In genomic region chr9:83381317-83381716, GRCm38 (mm10) we compare ENCODE assay signal across 11 mouse cellular contexts. TPM values are rescaled to one million over a fixed set of nuclear protein-coding genes. Genes with fewer than 3 reads are reported as not detected.
A peak's percentile ranks its signal among the peaks of the same experiment; 100 is the strongest.
DNase-seq lines count a peak whose midpoint lies in the region; ATAC-seq and TF ChIP-seq lines count a peak whose summit lies in the region.
"Had no signal": no experiment of that assay in that cellular context is flagged by ENCODE, and none has a peak within 500 bp of the region (broad histone marks: within the 10 kb centered on the region; RNA-seq: fewer than 3 reads in every experiment).

No protein-coding gene starts in this region.

- no peaks in the 10 kb centered on the region for H3K4me1 ChIP-seq in intestine, postnatal 0 days (replicated peaks; ENCODE audit: control insufficient read depth, insufficient read depth, low read length)
- no peaks in the 10 kb centered on the region for H3K4me1 ChIP-seq in intestine, embryonic 15.5 days (replicated peaks)
- H3K4me1 ChIP-seq in midbrain, embryonic 14.5 days (ENCODE audit: control insufficient read depth, insufficient read depth, low read length), result no peaks in the 10 kb centered on the region
- H3K4me1 ChIP-seq in midbrain, embryonic 15.5 days, result peaks cover 1% of the 10 kb centered on the region; the same call in 1 of the 2 replicates
- H3K4me1 ChIP-seq in cerebellum, adult 2 months (ENCODE audit: control insufficient read depth, insufficient read depth, low read length), result no peaks in the 10 kb centered on the region
- H3K4me1 ChIP-seq: embryonic facial prominence, embryonic 12.5 days had no signal

- H3K27me3 ChIP-seq in intestine, postnatal 0 days (replicated peaks; ENCODE audit: control insufficient read depth, insufficient read depth, low read length), result no peaks in the 10 kb centered on the region
- H3K27me3 ChIP-seq in intestine, embryonic 15.5 days (replicated peaks), result no peaks in the 10 kb centered on the region
- no peaks in the 10 kb centered on the region for H3K27me3 ChIP-seq in midbrain, embryonic 14.5 days (ENCODE audit: control insufficient read depth, insufficient read depth, low read length)
- no peaks in the 10 kb centered on the region for H3K27me3 ChIP-seq in midbrain, embryonic 15.5 days (replicated peaks)
- H3K27me3 ChIP-seq in cerebellum, adult 2 months (ENCODE audit: control insufficient read depth, insufficient read depth, low read length), result no peaks in the 10 kb centered on the region
- H3K27me3 ChIP-seq: embryonic facial prominence, embryonic 12.5 days had no signal

- H3K36me3 ChIP-seq in intestine, postnatal 0 days (ENCODE audit: control insufficient read depth, insufficient read depth), result no peaks in the 10 kb centered on the region
- H3K36me3 ChIP-seq in intestine, embryonic 15.5 days, result no peaks in the 10 kb centered on the region
- no peaks in the 10 kb centered on the region for H3K36me3 ChIP-seq in midbrain, embryonic 14.5 days (ENCODE audit: control insufficient read depth, insufficient read depth, low read length)
- H3K36me3 ChIP-seq in midbrain, embryonic 15.5 days (replicated peaks), result no peaks in the 10 kb centered on the region
- H3K36me3 ChIP-seq: embryonic facial prominence, embryonic 12.5 days had no signal

- H3K9ac ChIP-seq in intestine, postnatal 0 days (ENCODE audit: low read depth, low read length), result no peak overlapping the region
- H3K9ac ChIP-seq in intestine, embryonic 15.5 days, result no peak overlapping the region
- no peak overlapping the region for H3K9ac ChIP-seq in midbrain, embryonic 14.5 days (replicated peaks; ENCODE audit: low read length)
- no peak overlapping the region for H3K9ac ChIP-seq in midbrain, embryonic 15.5 days
- H3K9ac ChIP-seq: embryonic facial prominence, embryonic 12.5 days had no signal

- peak; percentile 49 for DNase-seq in midbrain, embryonic 14.5 days
- DNase-seq in brain, embryonic 14.5 days (ENCODE audit: low read depth), result peak; percentile 22
- peak; percentile 57 for DNase-seq in retina, postnatal 1 day
- DNase-seq in cerebellum, adult 2 months, result no peak
- DNase-seq in adrenal gland, postnatal 4 days (ENCODE audit: low spot score in 2 of 2), result no peak
- DNase-seq: adrenal gland, adult 8-10 months; thymus, postnatal 14 days had no signal

- H3K4me2 ChIP-seq in intestine, postnatal 0 days (replicated peaks; ENCODE audit: low read depth), result no peak overlapping the region
- no peak overlapping the region for H3K4me2 ChIP-seq in intestine, embryonic 15.5 days (replicated peaks)
- H3K4me2 ChIP-seq in midbrain, embryonic 14.5 days (ENCODE audit: low read length), result no peak overlapping the region
- no peak overlapping the region for H3K4me2 ChIP-seq in midbrain, embryonic 15.5 days
- H3K4me2 ChIP-seq: embryonic facial prominence, embryonic 12.5 days had no signal

- no peak for ATAC-seq in intestine, postnatal 0 days
- no peak for ATAC-seq in intestine, embryonic 15.5 days
- no peak for ATAC-seq in midbrain, embryonic 14.5 days (ENCODE audit: low FRiP score, low TSS enrichment)
- no peak for ATAC-seq in midbrain, embryonic 15.5 days (replicated peaks)

- no peaks in the 10 kb centered on the region for H3K9me3 ChIP-seq in intestine, postnatal 0 days (ENCODE audit: control insufficient read depth)
- no peaks in the 10 kb centered on the region for H3K9me3 ChIP-seq in intestine, embryonic 15.5 days
- no peaks in the 10 kb centered on the region for H3K9me3 ChIP-seq in midbrain, embryonic 14.5 days (ENCODE audit: control insufficient read depth, low read length)
- H3K9me3 ChIP-seq in midbrain, embryonic 15.5 days, result no peaks in the 10 kb centered on the region
- H3K9me3 ChIP-seq: embryonic facial prominence, embryonic 12.5 days had no signal

- H3K4me3 ChIP-seq in intestine, postnatal 0 days (ENCODE audit: low read depth, low read length), result no peak overlapping the region
- no peak overlapping the region for H3K4me3 ChIP-seq in intestine, embryonic 15.5 days (replicated peaks)
- no peak overlapping the region for H3K4me3 ChIP-seq in midbrain, embryonic 14.5 days (replicated peaks; ENCODE audit: low read depth, low read length)
- H3K4me3 ChIP-seq in midbrain, embryonic 15.5 days, result no peak overlapping the region
- no peak overlapping the region for H3K4me3 ChIP-seq in cerebellum, adult 2 months (replicated peaks; ENCODE audit: insufficient read depth, low read depth, low read length)
- H3K4me3 ChIP-seq: embryonic facial prominence, embryonic 12.5 days had no signal

- TF ChIP-seq POLR2A in brain, embryonic 14.5 days (IDR thresholded peaks at IDR 0.05; ENCODE audit: borderline replicate concordance, extremely low read depth, insufficient read depth, insufficient read length, poor library complexity, severe bottlenecking), result no peak
- no peak for TF ChIP-seq POLR2A in cerebellum, adult 2 months (IDR thresholded peaks at IDR 0.05; ENCODE audit: borderline replicate concordance, insufficient read depth, low read length)

- peak; percentile 59 for TF ChIP-seq CTCF in intestine, postnatal 0 days (IDR thresholded peaks at IDR 0.05; ENCODE audit: low read depth)
- TF ChIP-seq CTCF in brain, embryonic 14.5 days (IDR thresholded peaks at IDR 0.05; ENCODE audit: borderline replicate concordance, extremely low read depth, insufficient read depth, insufficient read length), result peak; percentile 49; the same call in 1 of the 2 replicates
- no peak; the same call in 1 of the 2 replicates for TF ChIP-seq CTCF in cerebellum, adult 2 months (IDR thresholded peaks at IDR 0.05; ENCODE audit: borderline replicate concordance, insufficient read depth, low read depth, low read length)

- H3K27ac ChIP-seq in intestine, postnatal 0 days (ENCODE audit: low read depth, low read length), result no peak overlapping the region
- H3K27ac ChIP-seq in intestine, embryonic 15.5 days, result no peak overlapping the region
- no peak overlapping the region for H3K27ac ChIP-seq in midbrain, embryonic 14.5 days (replicated peaks; ENCODE audit: low read depth, low read length)
- no peak overlapping the region for H3K27ac ChIP-seq in midbrain, embryonic 15.5 days
- no peak overlapping the region for H3K27ac ChIP-seq in cerebellum, adult 2 months (ENCODE audit: insufficient read depth, low read length)
- H3K27ac ChIP-seq: embryonic facial prominence, embryonic 12.5 days had no signal

RNA-seq across cellular contexts. Expression of gene Lca5, which starts 59.6 kb away (rescaled TPM):
- 2.9 and 5.7 TPM in 2 replicates for polyA plus RNA-seq in intestine, postnatal 0 days (2015; fragmentation: Nextera tagmentation; extraction: Ambion mirVana)
- 10.0 and 10.7 TPM in 2 replicates for polyA plus RNA-seq in intestine, embryonic 15.5 days (2015; fragmentation: Nextera tagmentation; extraction: Ambion mirVana)
- 19.6 and 23.5 TPM in 2 replicates for polyA plus RNA-seq in midbrain, embryonic 14.5 days (2014; fragmentation: Nextera tagmentation; extraction: Ambion mirVana)
- polyA plus RNA-seq in midbrain, embryonic 15.5 days (2015; fragmentation: Nextera tagmentation; extraction: Ambion mirVana), result 15.6 and 15.9 TPM in 2 replicates
- polyA plus RNA-seq in brain, embryonic 14.5 days (2012; rRNA removed), result 19.5 and 21.8 TPM in 2 replicates
- polyA plus RNA-seq in cerebellum, adult 2 months (2012; rRNA removed), result 8.4 and 9.0 TPM in 2 replicates
- 10 to 100 TPM; 10.3 to 12.6 TPM for total RNA-seq in adrenal gland, postnatal 4 days (2021)

Comparison
In these comparisons a context has a peak if more than half of its experiments do, and no peak if none do; other contexts are left out.
1. DNase-seq: peak in midbrain, embryonic 14.5 days (single experiment), brain, embryonic 14.5 days (single experiment) and retina, postnatal 1 day (single experiment); none in cerebellum, adult 2 months (0 of 2) and adrenal gland, postnatal 4 days (0 of 2).